Mouse (Mus musculus): ENCODE data around the gene Ostc. TPM values are rescaled to one million over a fixed set of nuclear protein-coding genes. Genes with fewer than 3 reads are reported as not detected.

Ostc gene
- polyA plus RNA-seq, 1 experiment from 2014 or later: 407 TPM

- Histone ChIP-seq H3K4me3 (no peak overlapping the region), H3K4me1 (no peaks in the 10 kb centered on the region), H3K27ac (no peak overlapping the region), H3K27me3 (no peaks in the 10 kb centered on the region), H3K9ac (no peak overlapping the region), H3K36me3 (peaks cover 77% of the 10 kb centered on the region), H3K4me2 (no peak overlapping the region), H3K9me3 (no peaks in the 10 kb centered on the region)
- ATAC-seq (ENCODE audit: insufficient number of reproducible peaks, insufficient read depth, low FRiP score, low TSS enrichment, low read depth): no peak
- WGBS: 77% methylated on average over 4 of the region's 4 CpGs
Measured at GRCm38 (mm10) chr3:130697622-130698021, 11.6 kb downstream of the Ostc start.

DNA sequence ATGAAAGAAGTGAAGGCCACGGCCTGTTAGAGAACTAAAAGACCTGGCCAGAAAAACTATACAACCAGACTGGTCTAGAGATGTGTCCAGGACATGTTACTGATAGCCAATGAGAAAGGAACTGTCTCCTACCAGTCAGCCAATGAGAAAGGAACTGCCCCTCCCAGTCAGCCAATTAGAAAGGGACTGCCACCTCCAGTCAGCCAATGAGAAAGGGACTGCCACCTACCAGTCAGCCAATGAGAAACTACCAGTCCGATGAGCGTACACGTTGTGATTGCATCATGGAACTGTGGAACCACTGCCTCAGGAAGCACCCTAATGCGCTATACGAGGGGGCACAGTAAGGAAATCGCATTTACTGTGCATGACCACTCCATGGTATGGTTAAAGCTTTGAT is 14.5 kb downstream of the Ostc start:
- 94% methylated on average over 7 of the region's 7 CpGs for WGBS
- Histone ChIP-seq H3K4me1 (peaks cover 14% of the 10 kb centered on the region), H3K36me3 (peaks cover 49% of the 10 kb centered on the region), H3K9me3 (no peaks in the 10 kb centered on the region), H3K4me3 (no peak overlapping the region), H3K4me2 (no peak overlapping the region), H3K27ac (no peak overlapping the region), H3K9ac (no peak overlapping the region), H3K27me3 (no peaks in the 10 kb centered on the region)
- ATAC-seq (ENCODE audit: insufficient number of reproducible peaks, insufficient read depth, low FRiP score, low TSS enrichment, low read depth): no peak

DNA sequence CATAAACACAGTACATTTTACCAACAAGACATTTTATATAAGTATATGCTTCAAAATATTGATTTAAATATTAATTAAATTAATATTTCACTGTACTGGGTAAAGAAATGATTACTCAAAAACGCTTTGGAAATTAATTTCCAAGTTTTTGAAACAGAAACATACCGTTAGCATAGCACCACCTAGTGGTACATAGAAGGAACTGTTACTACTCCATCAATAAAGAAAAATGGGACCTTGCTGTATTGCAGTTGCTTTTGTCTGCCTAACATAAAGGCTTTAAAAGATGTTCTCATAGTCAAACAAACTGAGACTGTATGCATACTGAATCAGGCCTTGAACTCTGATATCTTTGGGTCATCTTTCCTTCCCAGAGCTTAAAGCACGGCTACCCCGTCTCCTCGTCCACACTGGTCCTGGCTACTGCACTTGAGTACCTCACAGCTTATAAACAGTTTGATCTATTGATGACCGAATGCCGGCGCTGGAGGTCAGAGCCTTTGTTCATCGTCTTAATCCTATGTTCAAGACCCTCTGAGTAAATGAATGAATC is 15.1 kb downstream of the Ostc start:
- Histone ChIP-seq H3K9me3 (no peaks in the 10 kb centered on the region), H3K4me2 (no peak overlapping the region), H3K9ac (no peak overlapping the region), H3K36me3 (peaks cover 44% of the 10 kb centered on the region), H3K4me1 (peaks cover 14% of the 10 kb centered on the region), H3K4me3 (no peak overlapping the region), H3K27ac (no peak overlapping the region), H3K27me3 (no peaks in the 10 kb centered on the region)
- WGBS: 66% methylated on average over 9 of the region's 9 CpGs
- no peak for ATAC-seq (ENCODE audit: insufficient number of reproducible peaks, insufficient read depth, low FRiP score, low TSS enrichment, low read depth)

GRCm38 (mm10) chr3:130691596-130692170 is 17.6 kb downstream of the Ostc start:
- H3K27me3 ChIP-seq: no peaks in the 10 kb centered on the region
- H3K4me2 ChIP-seq: peak overlapping the region; percentile 64
- no peak for ATAC-seq (ENCODE audit: insufficient number of reproducible peaks, insufficient read depth, low FRiP score, low TSS enrichment, low read depth)
- H3K27ac ChIP-seq: no peak overlapping the region
- no peaks in the 10 kb centered on the region for H3K9me3 ChIP-seq
- H3K4me3 ChIP-seq: peak overlapping the region; percentile 37
- H3K9ac ChIP-seq: peak overlapping the region; percentile 54
- peaks cover 14% of the 10 kb centered on the region for H3K4me1 ChIP-seq
- peaks cover 22% of the 10 kb centered on the region for H3K36me3 ChIP-seq
- WGBS: 46% methylated on average over 12 of the region's 12 CpGs

- peak overlapping the region; percentile 72; the same call in 1 of the 2 replicates for H3K27ac ChIP-seq
- peak overlapping the region; percentile 54 for H3K9ac ChIP-seq
- H3K4me1 ChIP-seq: peaks cover 14% of the 10 kb centered on the region
- no peak for ATAC-seq (ENCODE audit: insufficient number of reproducible peaks, insufficient read depth, low FRiP score, low TSS enrichment, low read depth)
- H3K4me2 ChIP-seq: peak overlapping the region; percentile 64
- H3K27me3 ChIP-seq: no peaks in the 10 kb centered on the region
- peak overlapping the region; percentile 37 for H3K4me3 ChIP-seq
- no peaks in the 10 kb centered on the region for H3K9me3 ChIP-seq
- peaks cover 16% of the 10 kb centered on the region for H3K36me3 ChIP-seq
- WGBS: 14% methylated on average over 20 of the region's 20 CpGs
Measured at GRCm38 (mm10) chr3:130690834-130691595, 18.2 kb downstream of the Ostc start.

DNA sequence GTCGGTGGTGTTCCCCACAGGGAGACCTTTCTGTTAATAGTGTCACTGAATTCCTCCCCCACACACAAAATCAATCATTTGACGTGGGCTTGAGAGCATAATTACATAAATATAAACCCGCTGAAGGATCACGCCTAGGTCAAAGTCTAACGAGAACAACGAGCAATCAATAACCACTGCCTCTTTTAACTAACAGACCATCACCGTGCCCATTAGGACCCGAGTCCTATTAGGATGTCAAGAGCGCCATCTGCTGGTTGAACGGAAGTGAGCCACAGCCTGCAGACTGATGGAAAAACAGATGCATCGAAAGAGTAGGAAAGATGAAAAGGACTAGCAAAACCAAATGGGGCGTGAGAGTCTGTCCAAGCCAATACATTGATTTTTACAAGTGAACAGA is 19.6 kb downstream of the Ostc start:
- Histone ChIP-seq H3K4me1 (peaks cover 14% of the 10 kb centered on the region), H3K27ac (no peak overlapping the region), H3K4me2 (peak overlapping the region; percentile 26; the same call in 1 of the 2 replicates), H3K4me3 (no peak overlapping the region), H3K9me3 (no peaks in the 10 kb centered on the region), H3K36me3 (peaks cover 3% of the 10 kb centered on the region), H3K27me3 (no peaks in the 10 kb centered on the region), H3K9ac (no peak overlapping the region)
- no peak for ATAC-seq (ENCODE audit: insufficient number of reproducible peaks, insufficient read depth, low FRiP score, low TSS enrichment, low read depth)
- WGBS: 17% methylated on average over 12 of the region's 12 CpGs

GRCm38 (mm10) chr3:130687051-130687450 is 22.2 kb downstream of the Ostc start:
- Histone ChIP-seq H3K27ac (no peak overlapping the region), H3K27me3 (no peaks in the 10 kb centered on the region), H3K36me3 (no peaks in the 10 kb centered on the region), H3K9me3 (no peaks in the 10 kb centered on the region), H3K4me2 (no peak overlapping the region), H3K4me1 (peaks cover 14% of the 10 kb centered on the region), H3K9ac (no peak overlapping the region), H3K4me3 (no peak overlapping the region)
- 91% methylated on average over 1 of the region's 1 CpGs for WGBS
- ATAC-seq (ENCODE audit: insufficient number of reproducible peaks, insufficient read depth, low FRiP score, low TSS enrichment, low read depth): no peak

DNA sequence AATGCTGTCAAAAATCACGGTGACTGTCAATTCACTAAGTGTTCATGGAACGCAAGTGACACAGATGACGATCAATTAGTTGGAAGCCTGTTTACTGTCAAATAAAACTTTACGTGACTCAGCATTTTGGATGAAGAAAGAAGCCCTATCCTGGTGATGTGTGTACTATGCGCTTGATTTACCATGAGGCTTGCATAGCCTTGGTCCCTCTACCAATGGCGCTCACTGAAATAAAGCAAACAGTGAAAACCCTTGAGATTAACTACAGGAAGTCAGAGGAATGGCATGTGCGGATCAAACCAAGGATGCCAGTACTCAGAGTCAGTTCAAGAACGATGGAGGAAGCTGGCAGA is 24.3 kb downstream of the Ostc start:
- Histone ChIP-seq H3K4me1 (0 out of 2 replicates have a peak, but pooled peaks cover 3% of the 10 kb centered on the region), H3K27ac (no peak overlapping the region)
- WGBS: 88% methylated on average over 8 of the region's 8 CpGs

DNA sequence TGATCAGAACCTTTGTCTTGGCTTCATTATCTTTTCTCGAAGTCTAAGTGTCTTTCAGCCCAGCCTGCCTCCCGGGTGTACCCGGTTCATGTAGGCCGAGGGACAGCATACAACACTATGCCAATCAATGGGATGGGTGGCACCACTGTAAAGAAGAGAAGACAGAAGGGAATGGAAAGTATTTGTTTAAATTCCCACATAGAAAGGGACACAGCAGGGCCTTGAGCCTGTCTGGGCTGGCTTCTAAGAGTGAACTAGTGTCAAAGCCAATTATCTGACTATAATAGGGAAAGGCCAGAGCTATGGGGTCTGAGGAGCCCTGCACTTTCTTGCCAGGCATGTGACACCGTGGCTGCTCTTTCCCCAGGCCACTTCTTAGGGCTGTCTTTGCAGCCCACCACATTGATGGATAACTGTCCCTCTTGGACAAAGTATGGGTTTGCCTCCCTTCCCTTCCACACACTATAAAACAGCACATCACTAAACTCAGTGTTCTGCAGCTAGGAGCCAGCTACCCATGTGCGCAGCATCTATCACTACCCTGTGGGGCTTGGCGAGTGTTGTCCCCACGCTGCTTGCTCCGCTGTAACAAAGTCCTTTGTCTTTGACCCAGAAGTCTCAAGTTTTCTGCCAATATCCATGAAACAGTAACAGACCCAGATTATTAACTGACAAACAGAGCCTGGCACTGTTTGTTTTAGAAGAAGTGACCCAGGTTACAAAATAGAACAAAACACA is 24.8 kb downstream of the Ostc start:
- no peaks in the 10 kb centered on the region for H3K9me3 ChIP-seq
- 80% methylated on average over 9 of the region's 9 CpGs for WGBS

More for the DNA sequence above, 24.3 kb downstream of the Ostc start:
- Histone ChIP-seq H3K4me2 (no peak overlapping the region), H3K27me3 (no peaks in the 10 kb centered on the region), H3K9me3 (no peaks in the 10 kb centered on the region), H3K9ac (no peak overlapping the region), H3K4me3 (no peak overlapping the region), H3K36me3 (no peaks in the 10 kb centered on the region)
- no peak for ATAC-seq (ENCODE audit: insufficient number of reproducible peaks, insufficient read depth, low FRiP score, low TSS enrichment, low read depth)

GRCm38 (mm10) chr3:130683836-130684235 is 25.4 kb downstream of the Ostc start:
- ATAC-seq (ENCODE audit: insufficient number of reproducible peaks, insufficient read depth, low FRiP score, low TSS enrichment, low read depth): no peak
- Histone ChIP-seq H3K9ac (no peak overlapping the region), H3K27ac (no peak overlapping the region), H3K4me3 (no peak overlapping the region), H3K4me1 (no peaks in the 10 kb centered on the region), H3K27me3 (no peaks in the 10 kb centered on the region), H3K36me3 (no peaks in the 10 kb centered on the region), H3K4me2 (no peak overlapping the region), H3K9me3 (no peaks in the 10 kb centered on the region)
- WGBS: 79% methylated on average over 8 of the region's 8 CpGs

More for the DNA sequence above, 24.8 kb downstream of the Ostc start:
- H3K4me1 ChIP-seq: no peaks in the 10 kb centered on the region
- H3K4me3 ChIP-seq: no peak overlapping the region
- H3K4me2 ChIP-seq: no peak overlapping the region
- no peak overlapping the region for H3K9ac ChIP-seq
- no peaks in the 10 kb centered on the region for H3K27me3 ChIP-seq
- no peak for ATAC-seq (ENCODE audit: insufficient number of reproducible peaks, insufficient read depth, low FRiP score, low TSS enrichment, low read depth)
- H3K36me3 ChIP-seq: no peaks in the 10 kb centered on the region
- no peak overlapping the region for H3K27ac ChIP-seq

- H3K27ac ChIP-seq: no peak overlapping the region
- H3K4me3 ChIP-seq: no peak overlapping the region
- H3K4me2 ChIP-seq: no peak overlapping the region
- no peak for ATAC-seq (ENCODE audit: insufficient number of reproducible peaks, insufficient read depth, low FRiP score, low TSS enrichment, low read depth)
- no peaks in the 10 kb centered on the region for H3K36me3 ChIP-seq
- no peaks in the 10 kb centered on the region for H3K4me1 ChIP-seq
- H3K9ac ChIP-seq: no peak overlapping the region
- 82% methylated on average over 9 of the region's 9 CpGs for WGBS
- no peaks in the 10 kb centered on the region for H3K27me3 ChIP-seq
- H3K9me3 ChIP-seq: no peaks in the 10 kb centered on the region
Measured at GRCm38 (mm10) chr3:130682183-130682582, 27.1 kb downstream of the Ostc start.

Measured in embryonic facial prominence, embryonic 13.5 days (tissue).